Mouse (Mus musculus) spleen, adult 2 months (tissue): ENCODE results near the gene Ispd.

ENCODE experiments used
- CTCF ChIP-seq: fragments of 200-500 bp; IDR thresholded peaks from 2 replicates; pipeline ENCODE4 v1.5.1; 2011; ENCODE audit warnings: mild to moderate bottlenecking, inconsistent platforms; ENCODE audit not compliant: insufficient read depth, insufficient read length, insufficient replicate concordance; ENCODE audit errors: extremely low read depth
- POLR2A ChIP-seq: fragments of 200-500 bp; IDR thresholded peaks from 2 replicates; pipeline ENCODE4 v1.6.1; 2011; ENCODE audit warnings: low read depth, low read length, inconsistent platforms

GRCm38 (mm10) chr12:36724297-36724696 is 343.0 kb downstream of the Ispd start:
- TF ChIP-seq CTCF: no peak
- TF ChIP-seq POLR2A: no peak
